Mouse (Mus musculus) right cerebral cortex, adult 18-20 months (tissue): ENCODE measurements around the gene Nek2.

Source experiments
- DNase-seq: peaks from one replicate; pipeline ENCODE4 v3.0.0; 2022; ENCODE audit warnings: mixed read lengths

Gene Nek2

GRCm38 (mm10) chr1:191821326-191822091 is at the start of gene Nek2:
Gene Nek2 (plus strand): TSS chr1:191821444.
- DNase-seq = peak; percentile 97

GRCm38 (mm10) chr1:191774106-191774505 is 47.1 kb upstream of the Nek2 start:
- DNase-seq = no peak

GRCm38 (mm10) chr1:191775116-191775515 is 46.1 kb upstream of the Nek2 start:
- DNase-seq = no peak

GRCm38 (mm10) chr1:191777521-191777920 is 43.7 kb upstream of the Nek2 start:
- DNase-seq = no peak

- DNase-seq = no peak
Measured at GRCm38 (mm10) chr1:191780470-191780869, 40.8 kb upstream of the Nek2 start.

GRCm38 (mm10) chr1:191785108-191785507 is 36.1 kb upstream of the Nek2 start:
- peak; percentile 31 for DNase-seq

- no peak for DNase-seq
Measured at GRCm38 (mm10) chr1:191786255-191786654, 35.0 kb upstream of the Nek2 start.

GRCm38 (mm10) chr1:191787379-191787778 is 33.9 kb upstream of the Nek2 start:
- DNase-seq = peak; percentile 41

GRCm38 (mm10) chr1:191792991-191793390 is 28.3 kb upstream of the Nek2 start:
- no peak for DNase-seq

GRCm38 (mm10) chr1:191793888-191794532 is 27.2 kb upstream of the Nek2 start:
- DNase-seq = no peak

- no peak for DNase-seq
Measured at GRCm38 (mm10) chr1:191796238-191796896, 24.9 kb upstream of the Nek2 start.

- no peak for DNase-seq
Measured at GRCm38 (mm10) chr1:191802093-191802819, 19.0 kb upstream of the Nek2 start.

- DNase-seq = peak; percentile 59
Measured at GRCm38 (mm10) chr1:191802820-191803655, 18.2 kb upstream of the Nek2 start.

GRCm38 (mm10) chr1:191804747-191805146 is 16.5 kb upstream of the Nek2 start:
- DNase-seq = no peak

- DNase-seq = no peak
Measured at GRCm38 (mm10) chr1:191805788-191806187, 15.5 kb upstream of the Nek2 start.

GRCm38 (mm10) chr1:191806740-191807139 is 14.5 kb upstream of the Nek2 start:
- DNase-seq = no peak

GRCm38 (mm10) chr1:191807979-191808378 is 13.3 kb upstream of the Nek2 start:
- DNase-seq = no peak

- DNase-seq = peak; percentile 39
Measured at GRCm38 (mm10) chr1:191808688-191809223, 12.5 kb upstream of the Nek2 start.

- no peak for DNase-seq
Measured at GRCm38 (mm10) chr1:191811774-191812173, 9.5 kb upstream of the Nek2 start.

GRCm38 (mm10) chr1:191812949-191813691 is 8.1 kb upstream of the Nek2 start:
- no peak for DNase-seq

- no peak for DNase-seq
Measured at GRCm38 (mm10) chr1:191814240-191814639, 7.0 kb upstream of the Nek2 start.
